Mouse (Mus musculus) kidney, adult 11 months (tissue): ENCODE measurements around the gene Ifnlr1.
"Not testable (repeated sequence)": the region's sequence is repeated elsewhere in the genome, so short reads cannot be mapped to it uniquely, and the experiment has no call there.

Source experiments
- DNase-seq: peaks from one replicate; pipeline ENCODE4 v3.0.0; 2022

Gene Ifnlr1

DNA sequence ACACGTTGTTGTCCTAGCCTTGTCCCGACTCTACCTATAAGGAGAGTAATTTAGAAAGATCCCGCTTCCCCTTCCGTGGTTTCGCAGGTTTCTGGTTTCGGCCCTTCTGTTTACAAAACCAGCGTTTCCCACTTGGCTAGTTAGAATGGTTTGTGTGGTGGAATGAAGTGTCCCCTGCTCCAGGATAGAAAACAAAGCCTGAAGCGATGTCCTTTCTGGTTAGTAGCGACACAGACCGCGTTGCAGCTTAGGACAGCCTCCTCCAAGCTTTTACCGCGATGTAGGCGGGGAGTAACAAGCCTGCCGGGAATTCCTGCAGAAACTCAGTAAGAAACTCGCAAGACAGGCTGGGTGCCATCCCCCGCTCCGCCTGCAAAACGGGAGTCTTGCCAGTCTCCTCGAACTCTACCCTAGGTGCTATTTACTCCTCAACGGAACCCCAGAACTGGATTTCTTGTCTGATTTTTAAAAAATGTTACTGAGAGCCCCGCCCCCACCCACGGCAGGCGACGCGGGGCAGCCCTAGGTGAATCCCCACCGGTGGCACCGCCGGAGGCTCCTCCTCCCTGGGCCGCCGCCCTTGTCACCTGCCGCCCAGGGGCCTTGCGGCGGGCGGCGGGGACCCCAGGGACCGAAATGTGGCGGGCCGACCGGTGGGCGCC lies at the start of gene Ifnlr1:
Gene Ifnlr1 (plus strand): TSS at position 382 of the 662 bp plus-strand sequence.
- DNase-seq: peak; percentile 43

DNA sequence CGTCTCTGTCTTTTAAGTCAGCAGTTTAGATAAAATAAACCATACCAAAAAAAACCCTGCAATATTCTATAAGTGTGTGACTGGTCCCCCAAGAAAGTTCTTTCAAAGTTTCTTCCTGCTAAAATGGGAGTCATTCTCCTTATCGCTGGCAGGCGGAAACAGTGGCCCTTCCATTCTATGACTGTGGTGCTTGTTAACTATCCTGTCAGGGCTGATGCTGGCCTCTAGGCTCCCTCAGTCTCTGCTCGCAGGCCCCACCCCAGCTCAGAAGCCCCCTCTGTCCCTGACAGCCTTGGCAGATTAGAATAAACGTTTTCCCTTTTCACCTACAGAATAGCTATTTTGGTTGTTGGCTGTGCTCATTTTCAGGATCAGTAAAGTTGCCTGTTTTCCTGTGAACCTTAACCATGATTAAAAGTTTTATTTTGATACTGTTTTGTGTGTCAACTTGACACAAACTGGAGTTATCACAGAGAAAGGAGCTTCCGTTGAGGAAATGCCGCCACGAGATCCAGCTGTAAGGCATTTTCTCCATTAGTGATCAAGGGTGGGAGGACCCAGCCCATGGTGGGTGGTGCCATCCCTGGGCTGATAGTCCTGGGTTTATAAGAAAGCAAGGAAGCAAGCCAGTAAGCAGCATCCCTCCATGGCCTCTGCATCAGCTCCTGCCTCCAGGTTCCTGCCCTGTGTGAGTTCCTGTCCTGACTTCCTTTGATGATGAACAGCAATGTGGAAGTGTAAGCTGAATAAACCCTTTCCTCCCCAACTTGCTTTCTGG lies 44.6 kb upstream of the Ifnlr1 start:
- DNase-seq: not testable (repeated sequence)

DNA sequence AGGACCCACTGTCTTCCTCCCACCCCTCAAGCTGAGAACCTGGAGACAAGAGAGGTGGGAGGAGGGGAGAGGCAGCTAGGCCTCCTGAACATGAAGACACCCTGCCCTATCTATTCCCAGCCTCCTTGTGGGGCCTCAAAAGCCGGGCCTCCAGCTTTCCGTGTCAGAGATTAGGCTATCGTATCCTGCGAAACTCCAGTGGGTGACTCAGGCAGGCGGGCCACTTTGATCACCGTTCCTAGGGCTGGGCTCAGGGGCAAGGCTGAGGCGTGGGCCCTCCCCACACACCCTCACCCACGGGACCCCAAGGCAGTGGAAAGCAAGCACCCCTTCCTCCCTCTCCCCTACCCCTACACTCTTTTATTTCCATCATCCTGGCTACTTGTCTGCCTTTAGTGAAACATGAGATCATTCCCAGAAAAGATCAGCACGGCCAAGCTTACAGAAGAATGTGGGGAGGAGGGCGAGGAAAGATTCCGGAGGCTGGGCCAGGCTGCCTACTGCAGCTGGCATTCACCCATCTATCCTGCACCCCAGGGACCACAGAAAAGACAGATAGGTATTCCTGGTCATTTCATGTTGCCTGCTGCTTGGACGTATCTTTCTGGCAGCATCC lies 41.0 kb upstream of the Ifnlr1 start:
- DNase-seq: no peak

DNA sequence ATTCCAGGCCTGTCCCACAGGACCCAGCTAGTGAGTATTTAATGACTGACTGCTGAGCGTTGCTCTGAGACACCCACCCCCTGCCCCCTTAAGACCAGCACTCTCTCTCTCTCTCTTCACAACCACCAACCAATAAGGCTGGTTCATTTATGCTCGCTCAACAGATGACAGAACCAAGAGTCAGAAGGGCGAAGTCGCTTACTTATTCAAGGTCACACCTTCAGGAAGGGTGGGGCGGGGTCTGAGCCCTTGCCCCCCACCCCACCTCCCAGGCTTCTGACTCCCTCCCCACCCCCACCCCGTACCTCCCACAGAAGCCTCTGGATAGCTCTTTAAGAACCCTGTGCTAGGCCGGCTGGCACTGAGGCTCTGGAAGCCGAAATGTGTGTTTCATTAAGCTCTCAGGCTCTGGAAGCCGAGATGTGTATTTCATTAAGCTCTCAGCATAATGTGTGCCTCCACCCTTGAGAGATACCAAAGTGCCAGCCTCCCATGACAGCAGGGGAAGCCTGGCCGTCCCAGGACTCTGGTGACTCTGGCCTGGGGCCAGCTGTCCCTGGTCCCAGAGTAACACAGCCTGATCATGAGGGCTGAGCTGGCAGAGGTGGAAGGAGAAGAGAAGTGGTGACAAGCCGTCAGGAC lies 33.0 kb upstream of the Ifnlr1 start:
- DNase-seq: peak; percentile 44

DNA sequence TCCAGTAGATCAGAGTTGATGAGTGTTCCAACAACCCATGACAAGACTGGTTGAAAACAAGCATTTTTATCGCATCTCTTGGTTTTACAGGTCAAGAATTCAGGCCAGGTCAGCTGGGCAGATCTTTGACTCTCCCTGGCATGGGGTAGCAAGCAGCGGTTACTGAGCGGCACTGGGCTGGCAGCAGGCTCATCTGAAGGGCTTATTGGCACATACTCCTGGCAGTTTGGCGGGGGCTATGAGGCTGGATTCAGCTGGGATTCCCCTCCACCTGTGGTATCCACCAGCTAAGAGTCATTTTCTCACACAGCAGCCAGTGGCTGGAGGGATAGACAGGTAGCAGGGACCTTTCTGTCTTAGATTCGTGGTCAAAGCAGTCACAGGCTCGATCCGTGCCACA lies 32.1 kb upstream of the Ifnlr1 start:
- DNase-seq: no peak

DNA sequence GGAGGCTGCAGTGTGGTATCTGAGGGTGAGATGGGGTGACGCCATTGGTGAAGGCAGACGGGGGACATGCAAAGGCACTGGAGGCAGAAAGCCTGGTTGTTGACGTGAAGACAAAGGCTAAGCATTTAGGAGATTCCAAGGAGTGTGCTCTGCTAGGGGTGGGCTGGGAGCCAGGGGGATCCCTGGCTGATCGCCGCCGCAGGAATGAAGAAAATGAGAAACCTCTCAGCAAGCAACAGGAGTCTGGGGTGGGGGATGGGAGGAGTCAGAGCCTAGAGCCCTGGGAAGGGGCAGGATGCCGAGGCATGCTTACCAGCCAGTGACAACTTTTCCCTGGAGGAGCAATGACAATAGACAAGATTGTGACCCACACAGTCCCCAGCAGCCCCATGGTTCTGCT lies 30.6 kb upstream of the Ifnlr1 start:
- DNase-seq: no peak

DNA sequence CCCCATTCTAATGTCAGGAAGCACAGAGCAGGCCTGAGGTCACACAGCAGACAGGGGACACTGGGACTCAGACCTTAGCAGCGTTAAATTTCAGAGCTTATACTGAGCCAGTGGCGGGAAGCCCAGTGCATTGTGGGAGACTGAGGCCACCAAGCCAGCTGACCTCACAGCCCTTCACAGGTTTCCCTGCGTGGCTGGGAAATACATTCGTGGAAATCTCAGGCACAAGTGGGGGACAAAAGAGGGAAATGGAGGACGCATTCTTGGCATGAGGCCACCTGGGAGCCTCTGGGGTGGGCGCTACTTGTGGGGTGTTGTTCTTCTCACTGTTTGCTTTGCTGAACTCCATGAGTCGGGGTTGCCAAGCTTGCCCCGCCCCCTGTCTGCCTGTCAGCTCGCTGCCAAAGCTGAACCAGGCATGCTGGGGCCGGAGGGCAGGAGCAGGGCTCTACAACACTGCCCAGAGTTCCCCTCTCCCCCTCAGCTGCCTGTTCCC lies 29.9 kb upstream of the Ifnlr1 start:
- peak; percentile 27 for DNase-seq

DNA sequence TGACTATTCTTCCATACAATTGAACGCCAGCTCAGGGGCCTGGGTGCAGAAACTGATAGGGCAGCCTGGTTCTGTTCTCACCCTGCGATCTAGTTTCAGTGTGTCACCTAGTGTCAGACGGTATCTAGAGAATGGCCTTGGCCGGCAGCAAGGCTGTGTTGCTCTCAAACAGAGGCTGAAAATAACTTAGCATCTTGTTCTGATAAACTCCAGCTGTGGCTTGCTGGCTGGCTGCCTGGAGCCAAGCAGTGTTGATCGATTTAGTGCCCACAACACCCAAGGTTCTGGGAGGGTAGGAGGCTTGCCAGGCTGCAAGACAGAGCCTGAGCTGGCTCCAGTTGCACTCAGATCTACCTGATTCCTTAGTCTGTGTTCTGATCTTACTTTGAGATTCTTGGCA lies 27.6 kb upstream of the Ifnlr1 start:
- DNase-seq: no peak

DNA sequence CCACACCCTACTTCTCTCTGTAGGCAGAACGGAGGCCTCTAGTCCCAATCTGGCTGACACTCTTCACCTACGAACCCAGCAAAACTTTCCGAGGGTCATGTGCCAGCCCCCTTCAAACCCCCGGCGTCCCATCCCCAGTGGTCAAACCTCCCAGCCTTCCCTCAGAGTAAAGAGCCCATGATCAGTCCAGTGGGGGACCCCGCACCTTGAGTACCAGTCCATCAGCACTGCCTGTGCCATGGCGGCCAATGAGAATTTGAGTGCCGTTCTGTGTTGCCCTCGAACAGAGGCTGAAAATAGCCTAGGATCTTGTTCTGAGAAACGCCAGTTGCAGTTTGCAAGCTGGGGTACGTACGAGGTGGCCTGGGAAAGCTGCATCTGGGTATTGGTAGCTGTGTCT lies 27.2 kb upstream of the Ifnlr1 start:
- DNase-seq: no peak

DNA sequence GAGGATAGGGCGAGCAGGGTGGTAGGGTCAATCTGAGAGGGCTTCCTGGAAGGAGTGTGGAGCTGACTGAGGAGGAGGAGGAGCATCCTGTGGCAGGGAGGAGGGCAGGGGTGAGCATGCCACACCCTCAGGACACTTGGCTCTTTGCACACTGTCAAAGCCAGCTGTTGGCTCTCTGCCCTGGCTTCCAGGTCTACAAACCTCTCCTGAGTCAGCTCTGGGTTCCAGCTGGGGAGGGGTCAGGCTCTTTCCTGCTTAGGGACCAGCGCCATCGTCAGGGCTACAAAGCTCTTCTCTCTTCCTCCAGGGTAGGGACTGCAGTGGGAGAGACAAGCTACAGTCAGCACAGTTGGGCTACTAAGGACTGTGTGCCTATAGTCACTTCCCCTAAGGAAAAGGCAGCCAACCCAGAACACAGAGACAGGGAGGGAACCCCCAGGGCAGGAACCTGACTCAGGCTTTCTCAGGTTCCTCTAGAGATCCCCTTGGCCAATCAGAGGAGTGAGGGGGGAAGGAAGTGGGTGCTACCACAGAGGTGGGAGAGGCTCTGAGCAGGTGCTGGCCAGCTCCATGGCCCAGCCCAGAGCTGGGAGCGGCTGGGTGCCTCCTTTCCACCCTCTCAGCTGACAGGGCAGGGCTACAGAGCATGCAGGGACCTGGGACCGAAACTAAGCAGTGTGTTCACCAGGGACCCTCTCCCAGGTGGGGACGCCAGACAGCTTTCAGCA lies 24.8 kb upstream of the Ifnlr1 start:
- DNase-seq: peak; percentile 21

DNA sequence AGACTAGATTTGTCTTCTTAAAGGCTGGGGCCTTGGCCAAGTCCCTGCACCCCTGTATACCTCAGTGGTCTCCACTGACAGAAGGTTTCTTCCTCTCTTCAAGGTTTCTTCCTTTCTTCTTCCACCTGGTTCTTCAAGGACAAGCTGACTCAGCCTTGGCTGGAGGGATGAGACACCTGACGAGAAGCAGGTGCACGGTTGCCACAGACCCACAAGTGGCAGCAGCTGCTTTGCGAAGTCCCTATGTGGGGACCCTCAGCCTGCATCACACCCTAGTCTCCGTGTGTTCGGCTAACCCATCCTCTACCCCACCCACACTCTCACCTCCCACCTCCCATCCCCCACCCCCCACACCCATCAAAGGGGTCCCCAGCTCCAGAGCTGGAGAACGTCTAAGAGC lies 24.1 kb upstream of the Ifnlr1 start:
- no peak for DNase-seq

DNA sequence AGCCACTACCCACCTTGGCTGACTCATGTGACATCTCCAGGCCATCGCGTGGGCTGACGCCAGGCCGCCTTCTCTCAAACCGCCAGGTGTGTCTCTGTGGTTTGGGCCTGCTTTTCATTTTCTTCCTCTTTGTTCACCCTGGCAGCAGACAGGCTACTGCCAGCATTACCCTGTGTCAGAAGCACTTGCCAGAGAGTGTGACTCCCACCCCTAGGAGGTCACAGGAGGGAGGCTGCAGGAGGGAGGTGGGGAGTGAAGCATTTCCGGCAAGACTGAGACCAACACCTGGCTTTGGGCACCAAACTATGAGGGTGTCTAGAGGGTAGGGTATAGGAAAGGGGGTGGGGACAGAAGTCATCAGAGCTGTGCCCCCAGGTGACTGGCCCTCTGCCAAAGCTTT lies 21.4 kb upstream of the Ifnlr1 start:
- no peak for DNase-seq

DNA sequence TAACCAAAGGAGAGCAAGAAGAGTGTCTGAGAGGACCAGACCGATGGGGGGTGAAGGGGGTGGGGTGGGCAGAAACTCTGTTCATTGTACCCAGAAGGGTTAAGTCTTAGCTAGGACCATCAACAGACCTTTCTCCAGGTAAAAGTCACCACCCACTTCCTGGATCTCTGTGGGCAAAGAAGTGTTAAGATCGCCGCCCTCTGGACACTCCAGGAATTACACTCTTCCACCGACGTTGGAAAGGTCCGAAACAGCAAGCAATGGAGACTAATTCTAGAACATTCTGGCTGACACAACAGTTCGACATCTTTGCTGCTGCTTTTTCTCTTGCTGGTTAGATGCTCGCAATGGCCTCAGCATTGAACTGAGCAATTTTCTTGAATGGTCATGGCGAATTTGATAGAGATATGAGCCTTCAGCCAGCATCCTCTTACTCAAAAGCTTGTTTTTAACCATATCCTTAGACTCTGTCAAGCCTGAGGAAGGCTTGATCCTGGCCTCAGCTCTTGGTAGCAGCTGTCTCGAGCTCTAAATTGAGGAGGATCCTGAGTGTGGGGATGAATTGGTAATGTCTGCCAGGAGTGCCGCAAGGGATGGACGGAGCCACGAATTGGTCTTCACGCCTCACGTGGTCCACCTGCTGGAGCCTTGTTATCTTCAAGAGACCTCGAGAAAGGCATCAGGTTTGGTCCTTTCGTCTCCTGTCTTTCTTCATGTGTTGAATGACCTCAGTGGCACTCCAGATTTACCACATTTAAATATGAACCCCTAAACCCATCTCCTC lies 19.7 kb upstream of the Ifnlr1 start:
- DNase-seq: peak; percentile 46

DNA sequence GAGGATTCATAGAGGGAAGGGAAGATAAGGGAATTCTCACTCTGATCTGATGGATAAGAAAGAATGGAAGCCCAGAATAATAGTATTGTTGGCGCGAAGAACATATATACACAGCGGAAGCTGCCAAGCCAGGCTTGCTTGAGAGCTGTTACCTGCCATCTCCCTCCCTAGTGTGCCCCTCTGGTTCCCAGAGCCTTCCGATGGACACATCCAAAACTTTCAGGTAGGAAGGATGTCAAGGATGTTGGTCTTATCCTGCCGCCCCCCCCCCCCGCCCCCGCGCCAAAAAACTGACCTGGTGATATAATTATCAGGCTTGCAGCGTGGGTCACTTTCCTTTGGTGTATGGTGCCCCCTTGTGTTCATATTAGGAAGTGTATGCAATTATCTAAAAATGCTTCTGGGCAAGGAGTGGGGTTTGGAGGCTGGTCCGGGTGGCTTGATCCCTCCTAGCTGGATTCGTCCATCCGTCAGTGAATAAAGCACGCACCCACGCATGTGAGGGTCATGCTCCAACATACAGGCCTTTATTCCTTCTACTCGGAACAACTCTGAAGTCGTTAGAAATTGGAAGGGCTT lies 18.7 kb upstream of the Ifnlr1 start:
- no peak for DNase-seq

DNA sequence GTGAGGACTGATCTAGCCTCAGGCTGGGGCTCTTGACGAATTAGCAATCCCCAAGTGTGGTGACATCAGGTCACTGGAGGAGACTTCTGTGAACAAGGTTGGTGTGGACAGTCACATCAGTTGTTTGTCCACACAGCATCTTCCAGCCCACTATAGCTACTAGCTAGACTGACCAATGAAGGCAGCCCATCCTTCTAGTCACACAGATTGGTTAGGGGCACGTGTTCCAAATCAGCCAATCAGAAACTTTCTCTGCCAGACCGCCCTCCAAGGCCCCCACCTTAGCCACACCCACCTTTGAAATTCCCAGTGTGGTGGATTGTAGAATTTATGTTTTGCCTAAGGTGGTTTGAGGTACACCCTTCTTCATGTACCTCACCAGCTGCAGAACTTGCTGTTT lies 12.6 kb upstream of the Ifnlr1 start:
- DNase-seq: no peak

DNA sequence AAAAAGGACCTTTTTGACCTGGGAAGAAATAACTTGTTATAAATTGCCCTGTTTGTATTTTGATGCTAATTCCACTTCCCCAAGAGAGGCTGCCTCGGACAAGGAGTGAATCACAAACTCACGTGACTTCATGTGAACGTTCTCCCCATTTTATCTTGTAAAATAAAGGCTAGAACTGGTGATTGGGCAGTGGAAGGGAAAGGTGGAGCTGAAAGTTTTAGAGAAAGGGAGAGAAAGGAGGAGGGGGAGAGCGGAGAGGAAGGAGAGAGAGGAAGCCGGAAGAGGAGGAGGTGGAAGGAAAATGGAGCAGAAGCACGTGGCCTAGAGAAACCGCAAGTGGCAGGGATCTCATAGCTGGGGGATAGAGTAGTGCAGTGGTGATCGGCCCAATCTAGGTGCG lies 11.1 kb upstream of the Ifnlr1 start:
- no peak for DNase-seq

DNA sequence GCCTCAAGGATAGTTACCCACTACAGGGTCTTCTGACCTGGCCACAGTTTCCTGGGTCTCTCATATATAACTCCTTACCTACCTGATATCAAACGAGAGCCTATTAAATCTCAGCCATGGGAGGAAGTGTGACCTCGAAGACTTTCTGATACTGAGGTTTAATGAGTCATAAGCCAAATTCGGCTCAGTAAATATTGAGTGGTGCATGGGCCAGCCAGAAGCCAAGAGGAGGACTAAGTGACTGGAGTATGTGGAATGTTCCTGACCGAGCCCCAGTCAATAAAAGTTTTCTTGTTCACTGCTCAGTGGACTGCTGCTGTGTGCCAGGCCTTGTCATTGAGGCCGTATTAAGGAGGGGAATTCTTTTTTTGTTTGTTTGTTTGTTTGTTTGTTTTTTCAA lies 9.6 kb upstream of the Ifnlr1 start:
- no peak for DNase-seq

DNA sequence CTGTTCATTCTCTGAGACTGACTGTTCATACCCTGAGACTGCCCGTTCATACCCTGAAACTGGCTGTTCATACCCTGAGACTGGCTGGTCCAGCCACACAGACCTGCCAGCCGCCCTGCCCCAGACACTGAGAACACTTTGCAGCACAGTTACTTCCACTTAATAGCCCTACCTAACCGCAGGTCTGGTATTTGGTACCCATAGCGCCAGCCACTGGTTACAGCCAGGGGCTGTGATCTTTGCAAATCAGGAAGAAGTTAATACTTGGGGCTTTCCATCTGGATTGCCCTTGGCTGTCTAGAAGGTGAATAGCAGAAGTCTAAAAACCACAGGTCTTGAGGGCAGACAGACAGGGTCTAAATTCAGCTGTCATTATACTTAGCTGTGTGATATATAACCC lies 6.8 kb upstream of the Ifnlr1 start:
- no peak for DNase-seq

DNA sequence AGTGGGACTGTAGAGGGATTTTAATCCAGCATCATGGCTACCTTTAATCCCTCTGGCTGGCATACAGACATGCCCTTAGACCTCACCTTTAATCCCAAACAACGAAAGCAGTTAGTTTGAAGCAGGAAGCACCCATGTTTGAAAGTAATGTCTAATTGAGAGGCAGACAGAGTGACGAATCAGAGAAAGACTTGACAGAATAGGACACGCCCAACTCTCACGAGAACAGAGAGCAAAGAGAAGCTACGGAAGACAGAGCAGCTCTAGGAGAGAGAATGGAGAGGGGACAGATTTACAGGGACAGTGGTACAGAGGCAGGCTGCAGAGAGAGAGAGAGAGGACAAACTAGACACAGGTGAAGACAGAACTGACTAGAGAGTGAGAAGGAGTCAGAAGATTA lies 4.3 kb upstream of the Ifnlr1 start:
- no peak for DNase-seq

DNA sequence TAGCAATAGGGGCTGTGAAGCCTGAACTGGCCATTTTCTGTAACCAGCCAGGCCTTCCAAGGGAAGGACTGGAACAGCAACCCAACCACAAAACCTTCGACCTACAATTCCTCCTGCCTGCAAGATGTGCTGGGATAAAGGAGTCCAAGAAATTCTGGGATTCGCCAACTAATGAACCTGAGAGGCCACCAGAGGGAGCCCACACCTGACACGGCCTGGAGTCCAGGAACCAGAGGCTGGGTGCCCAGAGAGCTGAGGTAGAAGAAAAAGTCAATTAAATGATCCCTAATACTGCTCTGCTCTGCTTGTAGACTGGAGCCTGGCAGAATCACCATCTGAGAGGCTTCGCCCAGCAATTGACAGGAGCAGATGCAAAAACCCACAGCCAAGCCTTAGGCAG lies 2.5 kb upstream of the Ifnlr1 start:
- no peak for DNase-seq

DNA sequence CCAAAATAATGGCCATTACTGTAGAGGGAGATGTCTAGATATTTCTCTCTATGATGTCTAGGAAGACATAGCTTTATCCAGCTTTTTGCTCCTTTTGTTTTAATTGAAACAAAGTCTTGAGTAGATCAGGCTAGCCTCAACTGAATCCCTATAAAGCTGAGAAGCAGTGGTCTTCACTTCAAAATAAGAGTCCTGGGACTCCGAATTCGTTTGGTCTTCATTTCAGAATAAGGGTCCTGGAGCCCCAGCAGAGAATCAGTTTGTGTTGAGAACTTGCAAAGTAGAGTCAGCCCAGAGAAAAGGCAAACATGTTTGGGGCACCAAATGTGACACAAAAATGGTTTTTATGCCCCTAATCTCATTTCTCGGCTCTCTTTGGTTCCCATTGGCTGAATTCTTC lies 1.4 kb upstream of the Ifnlr1 start:
- no peak for DNase-seq

DNA sequence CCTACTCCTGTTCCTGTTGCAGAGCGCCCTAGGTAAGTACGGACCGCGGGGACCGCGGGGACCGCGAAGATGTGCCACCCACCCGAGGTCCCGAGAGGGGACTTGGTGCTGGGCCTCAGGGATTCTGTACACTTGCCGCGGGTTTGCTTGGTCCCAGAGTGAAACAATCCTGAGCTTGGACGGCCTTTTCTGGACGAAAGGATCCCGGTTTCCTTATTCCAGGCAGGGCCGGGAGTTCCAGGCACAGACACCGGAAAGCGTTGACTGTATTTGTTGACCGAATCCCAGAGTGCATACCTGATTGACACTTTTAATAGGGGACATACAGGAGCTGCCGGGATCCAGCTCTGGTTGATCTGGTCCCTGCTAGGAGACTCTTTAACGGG lies 474 bp downstream of the Ifnlr1 start:
- no peak for DNase-seq
